Mouse (Mus musculus): ENCODE data around the gene Tctn3. TPM values are rescaled to one million over a fixed set of nuclear protein-coding genes. Genes with fewer than 3 reads are reported as not detected.
A peak's percentile ranks its signal among the peaks of the same experiment; 100 is the strongest.
"Not testable (repeated sequence)": the region's sequence is repeated elsewhere in the genome, so short reads cannot be mapped to it uniquely, and the experiment has no call there.

Tctn3 gene
- polyA plus RNA-seq, 1 experiment from 2014 or later: 13.7 TPM

DNA sequence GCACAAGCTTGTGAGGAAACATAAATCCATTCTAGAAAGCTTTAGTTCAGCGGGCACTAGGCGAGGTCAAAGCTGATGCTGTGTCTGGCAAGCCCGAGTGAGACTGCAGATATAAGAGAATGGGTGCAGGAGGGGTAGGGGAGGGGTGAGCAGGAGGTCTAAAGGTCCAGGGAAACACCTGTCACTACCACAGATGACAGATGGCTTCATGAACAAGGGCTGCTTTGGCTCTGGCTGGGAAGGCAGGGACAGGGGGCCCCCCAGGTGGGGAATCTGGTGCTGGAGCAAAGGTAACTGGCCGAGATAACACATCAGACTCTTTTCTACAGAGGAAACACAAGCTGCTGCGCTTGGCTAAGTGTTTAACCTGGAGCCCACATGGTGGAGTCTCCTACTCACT lies 36.6 kb downstream of the Tctn3 start:
- H3K4me3 ChIP-seq: no peak overlapping the region
- WGBS: 88% methylated on average over 5 of the region's 5 CpGs
- peaks cover 100% of the 10 kb centered on the region for H3K36me3 ChIP-seq
- no peaks in the 10 kb centered on the region for H3K27me3 ChIP-seq (ENCODE audit: insufficient read depth, poor library complexity, severe bottlenecking)
- no peak for DNase-seq (ENCODE audit: low spot score)
- peaks cover 5% of the 10 kb centered on the region for H3K9me3 ChIP-seq
- no peak overlapping the region for H3K27ac ChIP-seq
- H3K4me1 ChIP-seq (replicated peaks): no peaks in the 10 kb centered on the region

GRCm38 (mm10) chr19:40570726-40571125 lies 41.3 kb downstream of the Tctn3 start:
- no peak for DNase-seq (ENCODE audit: low spot score)
- no peak overlapping the region for H3K4me3 ChIP-seq
- H3K4me1 ChIP-seq (replicated peaks): no peaks in the 10 kb centered on the region
- H3K36me3 ChIP-seq: peaks cover 100% of the 10 kb centered on the region
- 96% methylated on average over 9 of the region's 9 CpGs for WGBS
- H3K27me3 ChIP-seq (ENCODE audit: insufficient read depth, poor library complexity, severe bottlenecking): no peaks in the 10 kb centered on the region
- H3K9me3 ChIP-seq: peaks cover 21% of the 10 kb centered on the region
- H3K27ac ChIP-seq: no peak overlapping the region

GRCm38 (mm10) chr19:40567616-40568015 lies 44.4 kb downstream of the Tctn3 start:
- 92% methylated on average over 3 of the region's 3 CpGs for WGBS
- H3K27ac ChIP-seq: no peak overlapping the region
- H3K9me3 ChIP-seq: peaks cover 21% of the 10 kb centered on the region
- H3K27me3 ChIP-seq (ENCODE audit: insufficient read depth, poor library complexity, severe bottlenecking): no peaks in the 10 kb centered on the region
- no peak for DNase-seq (ENCODE audit: low spot score)
- H3K4me3 ChIP-seq: no peak overlapping the region
- no peaks in the 10 kb centered on the region for H3K4me1 ChIP-seq (replicated peaks)
- H3K36me3 ChIP-seq: peaks cover 99% of the 10 kb centered on the region

DNA sequence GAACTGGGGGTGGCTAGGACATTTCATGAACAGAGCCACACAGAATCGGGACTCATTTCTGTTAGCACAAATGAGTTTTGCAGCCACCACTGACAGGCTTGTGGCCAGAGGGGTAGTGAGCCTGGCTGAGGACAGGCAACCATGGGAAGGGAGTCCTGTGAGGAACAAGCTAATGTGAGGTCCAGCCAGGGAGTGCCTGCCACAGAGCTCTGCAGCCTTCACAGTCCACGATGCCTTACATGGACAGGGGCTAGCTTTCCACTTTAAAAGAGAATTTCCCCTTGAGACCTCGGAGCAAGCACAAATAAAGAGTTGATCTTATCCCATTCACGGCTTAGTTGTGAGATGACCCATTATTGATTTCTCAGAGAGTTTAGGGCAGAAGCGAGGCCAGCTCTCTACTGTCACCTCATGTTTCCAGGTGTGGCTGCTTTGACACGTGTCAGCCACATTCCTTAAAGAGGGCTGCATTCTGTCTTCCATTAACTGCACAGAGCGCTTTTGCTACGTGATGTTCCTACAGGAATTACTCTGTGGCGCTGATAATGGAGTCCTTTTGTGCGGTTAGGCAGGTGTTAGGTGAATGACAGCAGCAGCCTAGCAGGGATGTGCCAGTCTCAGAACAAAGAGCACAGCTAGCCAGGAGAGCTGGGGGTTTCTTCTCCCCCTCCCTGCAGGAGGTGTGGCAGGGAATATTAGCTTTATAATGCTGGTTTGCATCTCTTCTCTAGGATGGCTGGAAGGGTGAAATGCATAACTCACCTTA lies 48.0 kb downstream of the Tctn3 start:
- no peaks in the 10 kb centered on the region for H3K4me1 ChIP-seq (replicated peaks)
- H3K9me3 ChIP-seq: peaks cover 2% of the 10 kb centered on the region; the same call in 1 of the 2 replicates
- 91% methylated on average over 10 of the region's 10 CpGs for WGBS
- DNase-seq (ENCODE audit: low spot score): no peak
- peaks cover 75% of the 10 kb centered on the region for H3K36me3 ChIP-seq
- no peaks in the 10 kb centered on the region for H3K27me3 ChIP-seq (ENCODE audit: insufficient read depth, poor library complexity, severe bottlenecking)
- no peak overlapping the region for H3K4me3 ChIP-seq
- H3K27ac ChIP-seq: no peak overlapping the region

DNA sequence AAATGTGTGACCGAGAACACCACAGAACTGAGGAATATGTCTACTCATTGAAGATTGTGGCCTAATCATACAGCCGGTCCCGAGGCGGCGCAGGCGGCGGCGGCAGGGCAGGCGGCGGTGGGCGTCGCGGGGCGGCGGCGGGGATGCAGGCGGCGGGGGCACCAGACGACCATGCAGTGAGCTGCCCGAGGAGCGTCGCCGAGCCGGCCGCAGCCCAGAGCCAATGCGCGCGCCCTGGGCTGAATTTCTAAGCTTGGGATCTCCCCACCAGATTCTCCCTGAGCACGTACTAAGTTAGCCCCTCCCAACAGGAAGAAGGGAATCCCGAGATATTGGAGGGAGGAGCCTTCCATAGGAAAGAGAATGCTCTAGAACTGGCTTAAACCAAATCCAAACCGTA lies 50.5 kb downstream of the Tctn3 start:
- not testable (repeated sequence) for H3K27me3 ChIP-seq (ENCODE audit: insufficient read depth, poor library complexity, severe bottlenecking); H3K4me3 ChIP-seq; H3K4me1 ChIP-seq (replicated peaks); H3K27ac ChIP-seq; DNase-seq (ENCODE audit: low spot score); H3K9me3 ChIP-seq
- H3K36me3 ChIP-seq: peaks cover 71% of the 10 kb centered on the region
- WGBS: 62% methylated on average over 18 of the region's 31 CpGs

DNA sequence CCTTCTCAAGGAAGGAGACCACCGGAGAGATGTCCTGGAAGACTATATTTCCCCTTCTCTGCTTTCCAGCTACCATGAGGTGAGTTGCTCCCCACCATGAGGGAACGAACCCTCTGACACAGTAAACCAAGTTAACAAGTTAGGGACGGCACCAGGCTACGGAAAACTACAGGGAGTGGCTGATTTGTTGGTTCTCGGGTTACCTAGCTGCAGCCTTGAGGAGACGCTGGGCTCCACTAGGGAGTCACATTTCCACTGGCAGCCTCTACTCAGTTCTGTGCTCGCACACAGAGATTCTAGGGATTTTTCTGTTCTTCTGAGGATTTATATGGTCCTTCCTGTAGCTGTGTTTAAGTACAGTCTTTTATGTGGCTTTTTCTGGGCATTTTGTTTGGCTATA lies 56.0 kb downstream of the Tctn3 start:
- Histone ChIP-seq H3K9me3 (peaks cover 7% of the 10 kb centered on the region; the same call in 1 of the 2 replicates), H3K27me3 (ENCODE audit: insufficient read depth, poor library complexity, severe bottlenecking) (no peaks in the 10 kb centered on the region), H3K27ac (no peak overlapping the region), H3K4me1 (replicated peaks) (no peaks in the 10 kb centered on the region), H3K4me3 (no peak overlapping the region), H3K36me3 (peaks cover 77% of the 10 kb centered on the region)
- DNase-seq (ENCODE audit: low spot score): no peak
- 80% methylated on average over 7 of the region's 7 CpGs for WGBS

- Histone ChIP-seq H3K4me1 (replicated peaks) (no peaks in the 10 kb centered on the region), H3K36me3 (peaks cover 85% of the 10 kb centered on the region), H3K4me3 (no peak overlapping the region), H3K27me3 (ENCODE audit: insufficient read depth, poor library complexity, severe bottlenecking) (no peaks in the 10 kb centered on the region), H3K9me3 (peaks cover 7% of the 10 kb centered on the region; the same call in 1 of the 2 replicates), H3K27ac (no peak overlapping the region)
- no peak for DNase-seq (ENCODE audit: low spot score)
- WGBS: 97% methylated on average over 8 of the region's 8 CpGs
Observed at GRCm38 (mm10) chr19:40555136-40555535, 56.9 kb downstream of the Tctn3 start.

DNA sequence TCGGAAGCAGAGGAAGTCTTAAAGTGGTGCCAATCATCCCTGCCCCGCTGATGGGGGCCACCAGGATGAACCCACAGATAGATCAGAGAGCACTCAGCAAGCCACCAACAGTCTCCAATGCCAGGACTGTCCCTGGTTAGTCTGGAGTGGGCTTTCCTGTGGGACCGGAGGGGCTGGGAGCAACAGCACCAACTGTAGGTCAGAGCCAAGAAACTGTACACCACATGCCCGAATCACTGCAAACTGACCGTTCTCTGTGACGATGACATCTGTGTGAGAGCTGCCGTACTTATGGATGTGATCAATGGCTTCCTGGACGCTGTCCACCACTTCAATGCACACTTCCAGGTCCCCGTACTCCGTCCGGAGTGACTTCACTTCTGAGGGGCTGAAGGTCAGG lies 57.7 kb downstream of the Tctn3 start:
- DNase-seq (ENCODE audit: low spot score): no peak
- Histone ChIP-seq H3K4me3 (no peak overlapping the region), H3K9me3 (peaks cover 7% of the 10 kb centered on the region; the same call in 1 of the 2 replicates), H3K27me3 (ENCODE audit: insufficient read depth, poor library complexity, severe bottlenecking) (no peaks in the 10 kb centered on the region), H3K4me1 (replicated peaks) (peaks cover under 1% of the 10 kb centered on the region), H3K36me3 (peaks cover 88% of the 10 kb centered on the region), H3K27ac (no peak overlapping the region)
- 94% methylated on average over 11 of the region's 11 CpGs for WGBS

- Histone ChIP-seq H3K9me3 (peaks cover 7% of the 10 kb centered on the region; the same call in 1 of the 2 replicates), H3K36me3 (peaks cover 88% of the 10 kb centered on the region), H3K27me3 (ENCODE audit: insufficient read depth, poor library complexity, severe bottlenecking) (no peaks in the 10 kb centered on the region), H3K4me3 (no peak overlapping the region), H3K27ac (no peak overlapping the region), H3K4me1 (replicated peaks) (peaks cover 6% of the 10 kb centered on the region)
- no peak for DNase-seq (ENCODE audit: low spot score)
- 97% methylated on average over 6 of the region's 6 CpGs for WGBS
Observed at GRCm38 (mm10) chr19:40553849-40554248, 58.2 kb downstream of the Tctn3 start.

- Histone ChIP-seq H3K4me3 (no peak overlapping the region), H3K27ac (no peak overlapping the region), H3K36me3 (peaks cover 83% of the 10 kb centered on the region), H3K27me3 (ENCODE audit: insufficient read depth, poor library complexity, severe bottlenecking) (no peaks in the 10 kb centered on the region), H3K4me1 (replicated peaks) (peaks cover 11% of the 10 kb centered on the region), H3K9me3 (peaks cover 7% of the 10 kb centered on the region; the same call in 1 of the 2 replicates)
- 92% methylated on average over 14 of the region's 14 CpGs for WGBS
- no peak for DNase-seq (ENCODE audit: low spot score)
Observed at GRCm38 (mm10) chr19:40553014-40553789, 58.8 kb downstream of the Tctn3 start.

GRCm38 (mm10) chr19:40549516-40550135 lies 62.4 kb downstream of the Tctn3 start:
- 66% methylated on average over 6 of the region's 6 CpGs for WGBS
- H3K27me3 ChIP-seq (ENCODE audit: insufficient read depth, poor library complexity, severe bottlenecking): no peaks in the 10 kb centered on the region
- H3K27ac ChIP-seq: no peak overlapping the region
- peaks cover 48% of the 10 kb centered on the region for H3K36me3 ChIP-seq
- H3K4me3 ChIP-seq: no peak overlapping the region
- no peak for DNase-seq (ENCODE audit: low spot score)
- no peaks in the 10 kb centered on the region for H3K9me3 ChIP-seq
- peaks cover 11% of the 10 kb centered on the region for H3K4me1 ChIP-seq (replicated peaks)

DNA sequence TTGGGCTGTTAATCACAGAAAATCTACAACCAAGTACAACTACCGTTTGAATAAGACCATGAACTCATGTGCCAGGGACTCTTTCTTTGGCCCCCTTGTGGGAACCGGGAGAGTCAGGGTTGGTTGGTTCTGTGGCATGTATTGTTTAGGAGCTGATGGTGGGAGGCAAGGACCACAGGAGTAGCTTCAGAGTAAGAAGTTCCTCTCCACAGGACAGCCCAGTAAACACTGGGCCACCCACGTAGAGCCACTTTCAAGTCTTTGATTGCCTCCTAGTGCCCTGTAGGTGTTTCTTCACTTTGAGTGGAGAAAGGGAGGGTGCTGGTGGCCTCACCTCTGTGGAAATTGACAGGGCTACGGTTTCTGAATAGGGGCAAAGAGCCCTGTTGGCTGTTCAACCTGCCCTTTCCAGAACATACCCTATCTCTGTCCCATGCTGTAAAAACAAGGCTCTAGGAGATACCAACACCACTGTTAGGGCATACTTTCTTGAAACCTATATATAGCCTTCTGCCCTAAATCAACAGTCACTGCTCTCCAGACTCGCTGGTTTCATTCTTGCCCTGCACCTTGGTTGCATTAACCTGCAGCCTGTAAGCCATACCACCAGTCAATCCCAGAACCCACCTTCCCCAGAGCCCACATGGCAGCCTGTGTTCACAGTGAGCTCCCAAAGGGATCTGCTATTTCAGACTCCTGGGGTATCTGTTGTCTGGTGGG lies 63.1 kb downstream of the Tctn3 start:
- Histone ChIP-seq H3K36me3 (peaks cover 41% of the 10 kb centered on the region), H3K4me3 (no peak overlapping the region), H3K9me3 (no peaks in the 10 kb centered on the region), H3K4me1 (replicated peaks) (peaks cover 11% of the 10 kb centered on the region), H3K27me3 (ENCODE audit: insufficient read depth, poor library complexity, severe bottlenecking) (no peaks in the 10 kb centered on the region), H3K27ac (no peak overlapping the region)
- peak; percentile 31 for DNase-seq (ENCODE audit: low spot score)
- WGBS: 31% methylated on average over 5 of the region's 5 CpGs
